Mouse (Mus musculus) myocyte (in vitro differentiated cells): ENCODE data around the gene Id3.

Source experiments
- CEBPB ChIP-seq: IDR thresholded peaks from 2 replicates; pipeline ENCODE4 v1.6.1; 2011; ENCODE audit warnings: mild to moderate bottlenecking, moderate library complexity; ENCODE audit not compliant: poor library complexity, insufficient read depth, severe bottlenecking
- MAX ChIP-seq: IDR thresholded peaks from one replicate; pipeline ENCODE4 v1.6.1; 2011; ENCODE audit warnings: low read depth, mild to moderate bottlenecking, control low read depth
- MYOG ChIP-seq, 3 experiments: IDR thresholded peaks; one replicate each; pipeline ENCODE4 v1.6.1; 2011; ENCODE audit warnings: control low read depth in 2 of 3, low read depth in 2 of 3, mild to moderate bottlenecking in 2 of 3; ENCODE audit not compliant: insufficient read length in 2 of 3, control insufficient read depth in 1 of 3, insufficient read depth in 1 of 3
- POLR2A ChIP-seq: IDR thresholded peaks from one replicate; pipeline ENCODE4 v1.6.1; 2011; ENCODE audit warnings: low read depth, mild to moderate bottlenecking, control low read depth, moderate library complexity; ENCODE audit not compliant: insufficient read length
- POLR2AphosphoS2 ChIP-seq: IDR thresholded peaks from one replicate; pipeline ENCODE4 v1.6.1; 2011; ENCODE audit warnings: low read depth, control low read depth; ENCODE audit not compliant: insufficient read length
- REST ChIP-seq: IDR thresholded peaks from one replicate; pipeline ENCODE4 v1.6.1; 2011; ENCODE audit warnings: mild to moderate bottlenecking, control low read depth, moderate library complexity; ENCODE audit not compliant: insufficient read depth, insufficient read length
- SRF ChIP-seq: IDR thresholded peaks from one replicate; pipeline ENCODE4 v1.6.1; 2011; ENCODE audit warnings: low read depth; ENCODE audit not compliant: control insufficient read depth, insufficient read length
- TCF12 ChIP-seq: IDR thresholded peaks from one replicate; pipeline ENCODE4 v1.6.1; 2011; ENCODE audit warnings: mild to moderate bottlenecking, control low read depth; ENCODE audit not compliant: poor library complexity, insufficient read depth, severe bottlenecking
- TCF3 ChIP-seq: IDR thresholded peaks from one replicate; pipeline ENCODE4 v1.6.1; 2011; ENCODE audit warnings: low read depth, control low read depth; ENCODE audit not compliant: insufficient read length
- USF1 ChIP-seq: IDR thresholded peaks from one replicate; pipeline ENCODE4 v1.6.1; 2011; ENCODE audit warnings: low read depth, mild to moderate bottlenecking, control low read depth, moderate library complexity

DNA sequence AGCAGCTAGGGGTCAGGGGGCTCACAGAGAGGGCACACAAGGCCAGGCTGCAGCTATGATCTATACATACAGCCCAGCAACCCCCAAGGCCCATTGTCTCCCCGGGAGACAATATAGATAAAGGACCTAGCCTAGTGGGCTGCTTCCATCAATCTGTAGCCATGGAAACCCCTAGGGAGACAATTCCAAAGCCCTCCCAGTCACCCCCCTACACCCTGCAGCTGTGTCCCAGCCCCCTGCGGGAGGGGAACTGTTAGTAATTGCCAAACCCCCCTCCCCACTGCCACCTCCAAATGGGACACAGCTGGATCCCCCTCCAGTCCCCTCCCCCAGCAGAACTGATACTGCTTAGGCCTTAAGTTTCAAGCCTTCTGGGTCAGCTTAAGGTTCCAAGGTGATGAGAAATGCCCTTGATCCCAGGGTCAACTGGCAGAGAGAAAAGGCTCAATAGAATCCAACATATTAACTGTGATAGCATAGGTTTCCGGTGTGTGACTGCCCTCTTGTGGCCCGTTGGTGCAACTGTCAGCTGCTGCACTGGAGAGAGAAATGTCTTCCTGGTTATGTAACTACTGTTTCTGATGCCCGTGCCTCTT, 16.6 kb downstream of the Id3 start:
- TF ChIP-seq POLR2A (no peak), USF1 (no peak), MYOG (IDR thresholded peaks at IDR 0.05; ENCODE audit: control insufficient read depth in 1 of 3, insufficient read depth in 1 of 3, insufficient read length in 2 of 3, low read depth in 2 of 3) (no peak), REST (no peak), MAX (no peak), SRF (no peak), POLR2AphosphoS2 (no peak), TCF12 (no peak), TCF3 (no peak), CEBPB (no peak)
